Mouse (Mus musculus): ENCODE measurements around the gene Prkag2.
A peak's percentile ranks its signal among the peaks of the same experiment; 100 is the strongest.

Gene Prkag2

GRCm38 (mm10) chr5:25012134-25012533, 88.3 kb downstream of the Prkag2 start:
- H3K4me1 ChIP-seq (replicated peaks; ENCODE audit: low read depth, low read length), result peaks cover 41% of the 10 kb centered on the region
- H3K9me3 ChIP-seq (ENCODE audit: low read length), result no peaks in the 10 kb centered on the region
- no peak overlapping the region for H3K4me3 ChIP-seq (replicated peaks; ENCODE audit: low read length)
- H3K27me3 ChIP-seq (ENCODE audit: insufficient read depth, low read length), result no peaks in the 10 kb centered on the region; the same call in 1 of the 2 replicates
- no peak for TF ChIP-seq CTCF (conservative IDR thresholded peaks at IDR 0.05; ENCODE audit: low read length)
- TF ChIP-seq POU5F1 (IDR thresholded peaks at IDR 0.05; ENCODE audit: borderline replicate concordance, low read length), result no peak
- no peak for TF ChIP-seq NANOG (IDR thresholded peaks at IDR 0.05; ENCODE audit: borderline replicate concordance, low read length)
- no peaks in the 10 kb centered on the region for H3K36me3 ChIP-seq (ENCODE audit: insufficient read depth, low read length)

- H3K36me3 ChIP-seq (ENCODE audit: insufficient read depth, low read length), result no peaks in the 10 kb centered on the region
- TF ChIP-seq NANOG (IDR thresholded peaks at IDR 0.05; ENCODE audit: borderline replicate concordance, low read length), result no peak
- TF ChIP-seq CTCF (conservative IDR thresholded peaks at IDR 0.05; ENCODE audit: low read length), result peak; percentile 67
- TF ChIP-seq POU5F1 (IDR thresholded peaks at IDR 0.05; ENCODE audit: borderline replicate concordance, low read length), result no peak
- no peaks in the 10 kb centered on the region for H3K27me3 ChIP-seq (ENCODE audit: insufficient read depth, low read length)
- peaks cover 51% of the 10 kb centered on the region for H3K4me1 ChIP-seq (replicated peaks; ENCODE audit: low read depth, low read length)
- H3K9me3 ChIP-seq (ENCODE audit: low read length), result no peaks in the 10 kb centered on the region
- peak overlapping the region; percentile 58 for H3K4me3 ChIP-seq (replicated peaks; ENCODE audit: low read length)
Observed at GRCm38 (mm10) chr5:25011019-25011485, 89.4 kb downstream of the Prkag2 start.

GRCm38 (mm10) chr5:25010438-25010892, 90.0 kb downstream of the Prkag2 start:
- H3K36me3 ChIP-seq (ENCODE audit: insufficient read depth, low read length), result no peaks in the 10 kb centered on the region
- H3K4me3 ChIP-seq (replicated peaks; ENCODE audit: low read length), result peak overlapping the region; percentile 58
- H3K27me3 ChIP-seq (ENCODE audit: insufficient read depth, low read length), result no peaks in the 10 kb centered on the region
- H3K4me1 ChIP-seq (replicated peaks; ENCODE audit: low read depth, low read length), result peaks cover 57% of the 10 kb centered on the region
- peak; percentile 95 for TF ChIP-seq CTCF (conservative IDR thresholded peaks at IDR 0.05; ENCODE audit: low read length)
- TF ChIP-seq NANOG (IDR thresholded peaks at IDR 0.05; ENCODE audit: borderline replicate concordance, low read length), result no peak
- H3K9me3 ChIP-seq (ENCODE audit: low read length), result no peaks in the 10 kb centered on the region

DNA sequence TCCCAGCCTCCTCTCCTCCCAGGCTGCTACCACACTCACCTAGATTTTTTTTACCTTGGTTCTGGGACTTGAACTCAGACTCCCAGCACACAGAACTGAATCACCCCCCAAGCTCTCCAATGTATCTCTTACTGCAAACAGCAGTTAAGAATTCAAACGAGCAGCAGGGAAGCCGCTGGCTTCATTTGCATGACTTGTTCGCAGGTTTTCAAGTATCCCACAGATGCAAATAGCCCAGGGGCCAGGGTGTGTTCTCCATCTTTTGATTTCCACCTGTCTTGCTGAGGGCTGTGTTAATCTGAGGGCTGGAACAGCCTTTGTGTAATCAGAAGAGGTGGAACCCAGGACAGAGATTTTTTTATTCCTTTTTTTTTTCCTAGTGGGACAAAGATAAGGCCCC, 90.7 kb downstream of the Prkag2 start:
- Histone ChIP-seq H3K27me3 (ENCODE audit: insufficient read depth, low read length) (no peaks in the 10 kb centered on the region), H3K9me3 (ENCODE audit: low read length) (no peaks in the 10 kb centered on the region), H3K4me3 (replicated peaks; ENCODE audit: low read length) (peak overlapping the region; percentile 58), H3K4me1 (replicated peaks; ENCODE audit: low read depth, low read length) (peaks cover 64% of the 10 kb centered on the region), H3K36me3 (ENCODE audit: insufficient read depth, low read length) (no peaks in the 10 kb centered on the region)
- TF ChIP-seq POU5F1 (IDR thresholded peaks at IDR 0.05; ENCODE audit: borderline replicate concordance, low read length), result peak; percentile 47; the same call in 1 of the 2 replicates
- TF ChIP-seq NANOG (IDR thresholded peaks at IDR 0.05; ENCODE audit: borderline replicate concordance, low read length), result peak; percentile 75; the same call in 1 of the 2 replicates
- no peak for TF ChIP-seq CTCF (conservative IDR thresholded peaks at IDR 0.05; ENCODE audit: low read length)

GRCm38 (mm10) chr5:25008966-25009365, 91.5 kb downstream of the Prkag2 start:
- Histone ChIP-seq H3K4me3 (replicated peaks; ENCODE audit: low read length) (peak overlapping the region; percentile 58), H3K36me3 (ENCODE audit: insufficient read depth, low read length) (no peaks in the 10 kb centered on the region), H3K9me3 (ENCODE audit: low read length) (no peaks in the 10 kb centered on the region), H3K4me1 (replicated peaks; ENCODE audit: low read depth, low read length) (peaks cover 71% of the 10 kb centered on the region), H3K27me3 (ENCODE audit: insufficient read depth, low read length) (no peaks in the 10 kb centered on the region)
- TF ChIP-seq POU5F1 (IDR thresholded peaks at IDR 0.05; ENCODE audit: borderline replicate concordance, low read length) (no peak), CTCF (conservative IDR thresholded peaks at IDR 0.05; ENCODE audit: low read length) (no peak)

DNA sequence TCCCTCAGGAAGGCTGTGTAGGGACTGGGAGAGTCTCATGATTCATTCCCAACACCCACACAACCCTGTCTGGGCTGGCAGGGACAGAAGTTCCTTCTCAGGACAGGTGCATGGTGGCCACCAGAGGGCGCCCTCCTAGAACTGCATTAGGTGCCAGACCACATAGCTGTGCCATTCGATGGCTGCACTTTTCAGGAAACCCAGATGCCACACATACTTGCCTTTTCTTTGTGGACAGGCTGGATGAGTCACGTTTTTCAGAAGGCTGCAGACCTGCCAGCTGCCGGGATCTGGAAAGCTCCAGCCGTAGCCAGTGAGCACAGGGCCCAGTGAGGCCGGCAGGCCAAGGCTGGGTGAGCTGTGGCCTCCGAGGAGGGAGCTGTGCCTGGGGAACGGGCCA, 93.6 kb downstream of the Prkag2 start:
- TF ChIP-seq CTCF (conservative IDR thresholded peaks at IDR 0.05; ENCODE audit: low read length) (peak; percentile 82), POU5F1 (IDR thresholded peaks at IDR 0.05; ENCODE audit: borderline replicate concordance, low read length) (no peak)
- Histone ChIP-seq H3K4me1 (replicated peaks; ENCODE audit: low read depth, low read length) (peaks cover 84% of the 10 kb centered on the region), H3K4me3 (replicated peaks; ENCODE audit: low read length) (peak overlapping the region; percentile 26), H3K27me3 (ENCODE audit: insufficient read depth, low read length) (no peaks in the 10 kb centered on the region), H3K36me3 (ENCODE audit: insufficient read depth, low read length) (no peaks in the 10 kb centered on the region), H3K9me3 (ENCODE audit: low read length) (no peaks in the 10 kb centered on the region)

GRCm38 (mm10) chr5:25005532-25006129, 94.8 kb downstream of the Prkag2 start:
- no peaks in the 10 kb centered on the region for H3K36me3 ChIP-seq (ENCODE audit: insufficient read depth, low read length)
- peak; percentile 54; the same call in 1 of the 2 replicates for TF ChIP-seq NANOG (IDR thresholded peaks at IDR 0.05; ENCODE audit: borderline replicate concordance, low read length)
- no peak for TF ChIP-seq CTCF (conservative IDR thresholded peaks at IDR 0.05; ENCODE audit: low read length)
- no peaks in the 10 kb centered on the region for H3K9me3 ChIP-seq (ENCODE audit: low read length)
- H3K27me3 ChIP-seq (ENCODE audit: insufficient read depth, low read length), result 0 out of 2 replicates have a peak, but pooled peaks cover 2% of the 10 kb centered on the region
- peaks cover 88% of the 10 kb centered on the region for H3K4me1 ChIP-seq (replicated peaks; ENCODE audit: low read depth, low read length)
- H3K4me3 ChIP-seq (replicated peaks; ENCODE audit: low read length), result 0 out of 2 replicates have a peak overlapping the region, but pooled peaks have one; percentile 21

GRCm38 (mm10) chr5:25001391-25001794, 99.0 kb downstream of the Prkag2 start:
- Histone ChIP-seq H3K4me1 (replicated peaks; ENCODE audit: low read depth, low read length) (peaks cover 72% of the 10 kb centered on the region), H3K4me3 (replicated peaks; ENCODE audit: low read length) (no peak overlapping the region), H3K36me3 (ENCODE audit: insufficient read depth, low read length) (no peaks in the 10 kb centered on the region), H3K9me3 (ENCODE audit: low read length) (no peaks in the 10 kb centered on the region), H3K27me3 (ENCODE audit: insufficient read depth, low read length) (peaks cover 4% of the 10 kb centered on the region; the same call in 1 of the 2 replicates)
- TF ChIP-seq POU5F1 (IDR thresholded peaks at IDR 0.05; ENCODE audit: borderline replicate concordance, low read length) (no peak), CTCF (conservative IDR thresholded peaks at IDR 0.05; ENCODE audit: low read length) (no peak), NANOG (IDR thresholded peaks at IDR 0.05; ENCODE audit: borderline replicate concordance, low read length) (no peak)

GRCm38 (mm10) chr5:24999351-24999750, 101.1 kb downstream of the Prkag2 start:
- no peaks in the 10 kb centered on the region for H3K36me3 ChIP-seq (ENCODE audit: insufficient read depth, low read length)
- TF ChIP-seq CTCF (conservative IDR thresholded peaks at IDR 0.05; ENCODE audit: low read length), result no peak
- TF ChIP-seq NANOG (IDR thresholded peaks at IDR 0.05; ENCODE audit: borderline replicate concordance, low read length), result no peak
- no peak for TF ChIP-seq POU5F1 (IDR thresholded peaks at IDR 0.05; ENCODE audit: borderline replicate concordance, low read length)
- no peak overlapping the region for H3K4me3 ChIP-seq (replicated peaks; ENCODE audit: low read length)
- H3K9me3 ChIP-seq (ENCODE audit: low read length), result no peaks in the 10 kb centered on the region
- H3K27me3 ChIP-seq (ENCODE audit: insufficient read depth, low read length), result peaks cover 18% of the 10 kb centered on the region
- peaks cover 69% of the 10 kb centered on the region for H3K4me1 ChIP-seq (replicated peaks; ENCODE audit: low read depth, low read length)

Measured in E14TG2a.4 (cell line).